Mouse (Mus musculus) embryonic facial prominence, embryonic 14.5 days (tissue): ENCODE results near the gene Cd247. TPM values are rescaled to one million over a fixed set of nuclear protein-coding genes. Genes with fewer than 3 reads are reported as not detected.

Experiments used
- ATAC-seq: fragments of 200-750 bp; cut with Nextera tagmentation; 2 replicates; pipeline ENCODE4 v1.8.0; 2017; ENCODE audit warnings: low read depth, moderate number of reproducible peaks, moderate TSS enrichment
- DNase-seq: peaks from one replicate; pipeline ENCODE4 v3.0.0-alpha.2; 2015; ENCODE audit warnings: low spot score
- H3K27ac ChIP-seq: fragments of 300-500 bp; sonication (generic); replicated peaks from 2 replicates; pipeline ENCODE4 v1.5.1; 2014; ENCODE audit warnings: low read depth, mild to moderate bottlenecking, low read length, moderate library complexity
- H3K27me3 ChIP-seq: fragments of 300-500 bp; sonication (generic); replicated peaks from 2 replicates; pipeline ENCODE4 v1.6.1; 2014; ENCODE audit warnings: low read length; ENCODE audit not compliant: control insufficient read depth, insufficient read depth
- H3K36me3 ChIP-seq: fragments of 300-500 bp; sonication (generic); 2 replicates; pipeline ENCODE4 v1.6.1; 2014; ENCODE audit warnings: low read length, mixed read lengths; ENCODE audit not compliant: control insufficient read depth, insufficient read depth
- H3K4me1 ChIP-seq: fragments of 300-500 bp; sonication (generic); 2 replicates; pipeline ENCODE4 v1.6.1; 2014; ENCODE audit warnings: antibody characterized with exemption, low read length; ENCODE audit not compliant: control insufficient read depth, insufficient read depth
- H3K4me2 ChIP-seq: fragments of 300-500 bp; sonication (generic); 2 replicates; pipeline ENCODE4 v1.6.1; 2014; ENCODE audit warnings: low read depth, mild to moderate bottlenecking, low read length, moderate library complexity, mixed read lengths
- H3K4me3 ChIP-seq: fragments of 300-500 bp; sonication (generic); 2 replicates; pipeline ENCODE4 v1.5.1; 2014; ENCODE audit warnings: low read depth, mild to moderate bottlenecking, low read length
- H3K9ac ChIP-seq: fragments of 300-500 bp; sonication (generic); 2 replicates; pipeline ENCODE4 v1.6.1; 2014; ENCODE audit warnings: low read depth, mild to moderate bottlenecking, low read length, moderate library complexity, mixed read lengths
- H3K9me3 ChIP-seq: fragments of 300-500 bp; sonication (generic); 2 replicates; pipeline ENCODE4 v1.6.1; 2016; ENCODE audit warnings: low read length; ENCODE audit not compliant: control insufficient read depth
- WGBS: fragments of 180-500 bp; shearing (Covaris S2); extraction: QIAGEN DNeasy Blood & Tissue Kit; methylation state at CpG from one replicate; pipeline ENCODE4 v1.1.7; 2014; 5-methylcytosine and 5-hydroxymethylcytosine counted together
- polyA plus RNA-seq: library from polyadenylated mRNA; unstranded; fragments of >200 nt; fragmentation: Nextera tagmentation; extraction: Ambion mirVana; gene quantifications from 2 replicates; pipeline ENCODE4 v1.2.1, GENCODE M21; 2014

Gene Cd247
- polyA plus RNA-seq, 1 experiment from 2014 or later: 0.42 TPM

DNA sequence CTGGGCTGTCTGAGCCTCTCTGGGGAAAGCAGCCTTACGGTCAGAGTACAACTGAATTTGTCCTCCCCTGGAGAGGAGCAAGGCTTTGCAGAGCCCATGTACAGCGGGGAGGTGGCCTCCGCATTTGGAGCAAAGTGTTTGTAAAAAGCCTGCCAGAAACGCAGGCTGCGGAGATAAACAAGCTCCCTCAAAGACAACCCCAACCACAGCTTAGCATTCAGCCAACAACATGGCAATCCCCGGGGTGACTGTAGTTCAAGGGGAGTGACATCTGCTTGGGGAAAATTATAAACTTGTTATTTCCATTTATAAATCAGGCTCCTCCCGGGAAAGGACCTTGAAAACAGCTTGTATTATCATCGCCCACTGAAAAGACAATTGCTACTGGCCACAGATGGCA, 49.1 kb downstream of the Cd247 start:
- Histone ChIP-seq H3K36me3 (no peaks in the 10 kb centered on the region), H3K27ac (no peak overlapping the region; the same call in 1 of the 2 replicates), H3K4me2 (no peak overlapping the region), H3K27me3 (peaks cover 32% of the 10 kb centered on the region), H3K4me1 (peaks cover 30% of the 10 kb centered on the region), H3K9me3 (no peaks in the 10 kb centered on the region), H3K4me3 (no peak overlapping the region), H3K9ac (no peak overlapping the region)
- DNase-seq: peak; percentile 58
- no peak for ATAC-seq
- WGBS: 34% methylated on average over 8 of the region's 8 CpGs

DNA sequence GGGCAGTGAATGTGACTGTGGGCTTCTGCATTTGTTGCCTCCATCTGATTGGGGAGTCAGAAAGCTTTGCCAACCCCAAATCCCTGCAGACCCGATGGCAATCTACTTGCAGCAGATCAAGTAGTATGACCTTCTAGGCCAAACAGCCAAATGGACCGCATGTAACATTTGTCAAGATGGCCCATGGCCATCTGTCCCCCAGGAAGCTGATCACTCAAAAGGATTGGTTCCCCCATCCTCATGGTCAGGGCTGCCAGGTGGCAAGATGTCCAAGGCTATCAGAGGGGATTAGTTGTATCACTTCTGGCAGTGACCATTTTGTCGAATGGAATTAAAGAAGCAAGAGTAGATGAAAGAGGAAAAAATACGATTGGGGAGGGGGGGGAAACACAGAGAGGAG, 50.7 kb downstream of the Cd247 start:
- Histone ChIP-seq H3K36me3 (no peaks in the 10 kb centered on the region), H3K4me2 (no peak overlapping the region), H3K9me3 (no peaks in the 10 kb centered on the region), H3K4me1 (peaks cover 26% of the 10 kb centered on the region), H3K27ac (no peak overlapping the region), H3K4me3 (no peak overlapping the region), H3K27me3 (peaks cover 44% of the 10 kb centered on the region), H3K9ac (no peak overlapping the region)
- no peak for ATAC-seq
- WGBS: 74% methylated on average over 4 of the region's 4 CpGs
- no peak for DNase-seq

DNA sequence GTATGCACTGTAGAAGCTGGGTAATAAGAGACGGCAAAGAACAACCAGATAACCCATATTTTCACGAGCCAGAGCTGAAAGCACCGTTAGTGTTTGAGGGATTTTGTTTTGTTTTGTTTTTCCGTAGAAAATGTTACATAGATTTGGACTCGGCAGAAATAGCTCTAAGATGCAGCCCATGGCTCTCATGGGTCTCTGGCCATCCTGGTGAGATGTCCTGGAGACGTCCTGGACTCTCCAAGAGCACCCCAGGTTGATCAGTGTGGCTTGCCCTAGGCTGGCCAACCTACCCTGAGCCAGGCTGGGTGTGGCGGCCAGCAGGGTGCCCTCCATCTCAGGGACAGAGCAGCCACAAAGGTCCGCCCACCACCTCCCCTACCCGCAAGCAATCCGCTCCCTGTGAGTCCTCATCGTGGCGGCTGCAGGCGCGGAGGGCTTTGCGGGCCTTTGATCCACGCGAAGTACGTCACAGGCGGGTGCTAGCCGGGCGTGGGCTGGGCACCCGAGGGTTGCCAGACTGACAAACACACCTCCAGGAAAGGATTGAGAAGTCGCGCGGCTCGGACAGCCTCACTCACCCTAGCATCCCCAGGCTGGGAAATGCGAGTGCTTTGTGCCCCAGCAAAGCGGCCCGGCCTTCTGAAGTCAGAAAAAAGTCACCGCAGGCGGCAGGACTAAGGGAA, 52.2 kb downstream of the Cd247 start:
- H3K27me3 ChIP-seq: peaks cover 50% of the 10 kb centered on the region
- H3K27ac ChIP-seq: no peak overlapping the region
- peaks cover 24% of the 10 kb centered on the region for H3K4me1 ChIP-seq
- peak overlapping the region; percentile 63 for H3K4me2 ChIP-seq
- WGBS: 13% methylated on average over 18 of the region's 31 CpGs
- DNase-seq (no peak), ATAC-seq (peak; percentile 28; the same call in 1 of the 2 replicates)
- H3K9me3 ChIP-seq: no peaks in the 10 kb centered on the region
- peak overlapping the region; percentile 63 for H3K9ac ChIP-seq
- no peaks in the 10 kb centered on the region for H3K36me3 ChIP-seq
- peak overlapping the region; percentile 35 for H3K4me3 ChIP-seq

DNA sequence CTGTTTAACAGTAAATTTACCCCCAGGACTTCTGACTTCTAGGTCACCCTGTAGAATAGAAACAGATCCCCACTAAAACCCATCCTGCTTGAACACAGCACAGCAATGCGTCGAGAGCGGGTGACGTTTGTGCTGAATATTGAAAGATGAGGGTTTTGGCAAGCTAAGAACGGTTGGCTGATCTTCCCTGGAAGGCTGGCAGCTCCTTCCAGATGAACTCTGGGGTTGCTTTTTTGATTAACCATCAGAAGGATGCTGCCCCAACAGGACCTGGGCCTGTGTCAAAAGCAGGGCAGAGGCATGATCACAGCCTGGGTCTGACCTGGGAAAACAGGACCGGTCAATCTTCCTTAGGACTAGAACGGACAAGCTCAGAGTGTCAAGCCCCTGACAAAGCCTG, 53.7 kb downstream of the Cd247 start:
- H3K27ac ChIP-seq: no peak overlapping the region
- H3K4me3 ChIP-seq: no peak overlapping the region
- no peak overlapping the region for H3K4me2 ChIP-seq
- ATAC-seq: no peak
- no peaks in the 10 kb centered on the region for H3K36me3 ChIP-seq
- H3K27me3 ChIP-seq: peaks cover 55% of the 10 kb centered on the region
- H3K4me1 ChIP-seq: peaks cover 10% of the 10 kb centered on the region
- H3K9me3 ChIP-seq: no peaks in the 10 kb centered on the region
- WGBS: 60% methylated on average over 7 of the region's 7 CpGs
- no peak for DNase-seq
- H3K9ac ChIP-seq: no peak overlapping the region

DNA sequence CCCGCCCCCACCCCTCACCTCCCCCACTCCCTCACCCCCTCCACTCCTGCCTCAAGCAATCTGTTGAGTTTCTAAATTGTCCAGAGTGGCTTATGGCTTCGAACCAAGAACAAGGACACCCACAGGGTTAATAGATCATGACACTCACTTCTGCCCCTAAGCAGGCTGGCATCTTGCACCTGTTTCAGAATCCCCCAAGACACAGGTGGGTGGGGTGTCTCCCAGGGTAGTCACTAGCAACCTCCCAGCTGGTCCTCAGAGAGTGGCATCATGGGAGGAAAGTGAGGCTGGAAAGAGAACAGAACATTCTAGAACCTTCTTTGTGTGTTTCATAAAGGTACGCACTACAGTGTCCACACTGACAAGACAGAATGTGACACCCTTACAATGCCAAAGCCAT, 55.1 kb downstream of the Cd247 start:
- H3K27me3 ChIP-seq: peaks cover 52% of the 10 kb centered on the region
- 61% methylated on average over 3 of the region's 3 CpGs for WGBS
- ATAC-seq: no peak

DNA sequence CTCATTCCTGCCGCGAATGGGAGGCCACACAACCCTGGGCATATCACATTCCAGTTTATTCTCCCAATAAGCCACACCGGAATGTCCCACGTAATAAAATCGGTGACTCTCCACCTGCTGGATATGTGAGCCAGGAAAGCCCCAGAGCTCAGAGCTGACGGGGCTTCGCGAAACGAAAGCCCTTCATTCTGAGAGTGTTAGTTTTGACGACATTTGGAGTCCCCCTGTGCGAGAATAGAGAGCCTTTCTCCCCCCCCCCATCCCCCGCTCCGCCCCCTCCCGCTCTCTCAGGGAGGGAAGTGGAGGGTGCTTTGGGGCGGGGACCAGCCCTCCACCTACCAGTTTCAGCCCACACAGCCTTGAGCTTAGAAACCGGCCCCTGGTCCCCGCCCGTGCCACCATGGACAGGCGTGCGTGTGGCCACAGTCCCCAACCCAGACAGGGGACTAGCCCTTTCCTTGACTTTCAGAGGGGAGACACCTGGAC, 56.0 kb downstream of the Cd247 start:
- Histone ChIP-seq H3K36me3 (no peaks in the 10 kb centered on the region), H3K27me3 (peaks cover 52% of the 10 kb centered on the region), H3K27ac (no peak overlapping the region), H3K4me3 (peak overlapping the region; percentile 47), H3K4me2 (peak overlapping the region; percentile 94), H3K4me1 (peaks cover 7% of the 10 kb centered on the region), H3K9me3 (no peaks in the 10 kb centered on the region), H3K9ac (peak overlapping the region; percentile 55)
- ATAC-seq: peak; percentile 74
- 1% methylated on average over 16 of the region's 20 CpGs for WGBS
- DNase-seq: peak; percentile 63

More for the DNA sequence above, 55.1 kb downstream of the Cd247 start:
- H3K4me3 ChIP-seq: no peak overlapping the region
- no peak overlapping the region for H3K4me2 ChIP-seq
- DNase-seq: no peak
- H3K36me3 ChIP-seq: no peaks in the 10 kb centered on the region
- no peak overlapping the region for H3K9ac ChIP-seq
- H3K4me1 ChIP-seq: peaks cover 7% of the 10 kb centered on the region
- no peak overlapping the region for H3K27ac ChIP-seq
- no peaks in the 10 kb centered on the region for H3K9me3 ChIP-seq

DNA sequence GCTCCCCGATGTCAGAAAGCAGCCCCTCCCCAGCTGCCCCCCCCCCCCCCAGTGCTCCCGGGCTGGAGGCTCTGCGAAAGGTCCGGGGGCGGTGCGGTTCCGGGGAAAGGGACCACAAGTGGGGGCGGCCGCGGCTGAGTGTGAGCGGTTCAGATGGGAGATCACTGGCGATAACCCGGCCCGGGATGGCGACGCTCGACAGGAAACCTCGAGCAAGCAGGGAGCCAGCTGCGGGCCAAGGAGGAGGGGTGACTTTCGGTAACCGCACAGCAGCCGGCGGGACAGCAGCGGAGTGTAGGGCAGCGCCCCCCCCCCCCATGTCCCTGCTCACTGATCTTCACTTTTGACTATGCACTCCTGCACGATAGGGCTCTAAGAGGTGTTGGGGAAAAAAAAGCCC, 56.5 kb downstream of the Cd247 start:
- DNase-seq (no peak), ATAC-seq (peak; percentile 39; the same call in 1 of the 2 replicates)
- peak overlapping the region; percentile 94 for H3K4me2 ChIP-seq
- peaks cover 7% of the 10 kb centered on the region for H3K4me1 ChIP-seq
- no peaks in the 10 kb centered on the region for H3K9me3 ChIP-seq
- H3K27ac ChIP-seq: no peak overlapping the region
- H3K27me3 ChIP-seq: peaks cover 48% of the 10 kb centered on the region
- H3K4me3 ChIP-seq: peak overlapping the region; percentile 47
- 1% methylated on average over 14 of the region's 26 CpGs for WGBS
- peak overlapping the region; percentile 55 for H3K9ac ChIP-seq
- H3K36me3 ChIP-seq: no peaks in the 10 kb centered on the region

DNA sequence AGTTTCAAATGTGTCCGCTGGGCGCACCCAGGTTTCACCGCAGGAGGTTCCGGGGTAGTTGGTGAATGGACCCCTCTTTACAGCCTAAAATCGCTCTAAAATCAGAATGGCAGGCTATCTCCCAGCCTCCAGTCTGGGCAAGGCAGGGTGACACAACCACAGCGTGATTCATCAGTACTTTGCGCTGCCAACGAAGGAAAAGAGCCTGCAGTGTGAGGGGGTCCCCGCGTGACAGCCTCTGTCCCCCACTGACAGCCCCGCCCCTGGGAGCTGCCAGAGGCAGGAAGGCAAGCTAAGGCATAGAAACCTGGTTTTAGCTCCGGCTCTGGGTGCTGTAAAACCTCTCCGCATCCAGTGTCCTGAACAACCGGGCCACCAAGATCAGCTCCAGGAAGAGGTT, 56.9 kb downstream of the Cd247 start:
- ATAC-seq (no peak; the same call in 1 of the 2 replicates), DNase-seq (no peak)
- Histone ChIP-seq H3K4me3 (peak overlapping the region; percentile 47), H3K27ac (no peak overlapping the region), H3K27me3 (peaks cover 44% of the 10 kb centered on the region), H3K4me2 (peak overlapping the region; percentile 94), H3K9me3 (no peaks in the 10 kb centered on the region), H3K4me1 (peaks cover 7% of the 10 kb centered on the region), H3K9ac (peak overlapping the region; percentile 55), H3K36me3 (no peaks in the 10 kb centered on the region)
- WGBS: 9% methylated on average over 14 of the region's 14 CpGs

DNA sequence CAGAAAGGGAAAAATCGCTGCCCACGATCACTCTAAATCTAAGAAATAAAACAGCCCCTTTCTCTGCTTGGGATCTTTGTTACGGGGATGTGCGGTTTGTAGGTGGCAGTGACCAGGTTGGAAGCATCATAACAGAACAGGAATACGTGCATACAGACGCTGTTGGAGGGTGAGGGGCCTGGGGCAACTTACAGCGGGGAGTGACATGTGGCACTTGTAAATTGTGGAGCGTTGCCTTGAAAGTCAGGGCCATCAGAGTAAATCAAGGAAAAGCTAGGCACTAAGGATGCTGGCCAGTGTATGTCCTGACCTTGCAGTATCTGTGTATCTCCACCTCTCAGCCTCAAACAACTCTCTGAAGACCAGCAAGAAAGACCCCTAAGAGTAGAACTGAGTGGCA, 59.9 kb downstream of the Cd247 start:
- ATAC-seq: no peak
- 78% methylated on average over 8 of the region's 8 CpGs for WGBS

More for the DNA sequence above, 59.9 kb downstream of the Cd247 start:
- H3K4me3 ChIP-seq: no peak overlapping the region
- no peak overlapping the region for H3K27ac ChIP-seq
- no peaks in the 10 kb centered on the region for H3K9me3 ChIP-seq
- no peak for DNase-seq
- H3K36me3 ChIP-seq: no peaks in the 10 kb centered on the region
- no peak overlapping the region for H3K9ac ChIP-seq
- H3K27me3 ChIP-seq: peaks cover 22% of the 10 kb centered on the region
- H3K4me2 ChIP-seq: no peak overlapping the region
- peaks cover 3% of the 10 kb centered on the region; the same call in 1 of the 2 replicates for H3K4me1 ChIP-seq
